ENCODE assay signal across 8 mouse cellular contexts in the genomic region with DNA sequence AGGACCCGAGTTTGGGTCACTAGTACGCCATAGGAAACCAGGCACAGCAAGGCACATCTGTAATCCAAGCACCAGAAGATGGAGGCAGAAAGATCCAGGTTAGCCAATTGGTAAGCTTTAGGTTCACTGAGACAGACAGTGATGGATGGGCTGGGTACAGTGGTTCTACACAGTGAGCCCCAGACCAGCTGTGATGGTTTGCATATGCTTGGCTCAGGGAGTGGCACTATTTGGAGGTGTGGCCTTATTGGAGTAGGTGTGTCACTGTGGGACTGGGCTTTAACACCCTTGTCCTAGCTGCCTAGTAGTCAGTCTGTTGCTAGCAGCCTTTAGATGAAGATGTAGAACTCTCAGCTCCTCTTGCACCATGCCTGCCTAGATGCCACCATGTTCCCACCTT.
"Had no signal": no experiment of that assay in that cellular context is flagged by ENCODE, and none has a peak within 500 bp of the region (broad histone marks: within the 10 kb centered on the region; RNA-seq: fewer than 3 reads in every experiment).

No protein-coding gene starts in this region.

- DNase-seq: lung, adult 18-20 months; lung, embryonic 14.5 days; lung, postnatal 14 days; lung, postnatal 36 days; right cerebral cortex, postnatal 14 days; thymus, adult 2 months; thymus, postnatal 25 days; thymus, postnatal 4 days had no signal
